Mouse (Mus musculus): Measurements from ENCODE around the gene Bbc3. TPM values are rescaled to one million over a fixed set of nuclear protein-coding genes. Genes with fewer than 3 reads are reported as not detected.
A peak's percentile ranks its signal among the peaks of the same experiment; 100 is the strongest.

The Bbc3 gene
- total and polyA plus RNA-seq, 3 experiments = 9.0 to 209 (median 10.2) TPM

- peak; percentile 75 for DNase-seq (ENCODE audit: low spot score)
- Histone ChIP-seq H3K9me3 (replicated peaks) (no peaks in the 10 kb centered on the region), H3K4me1 (ENCODE audit: insufficient read depth, low read depth, low read length) (peaks cover 16% of the 10 kb centered on the region), H3K27me3 (ENCODE audit: insufficient read depth, low read length) (no peaks in the 10 kb centered on the region), H3K4me3 (ENCODE audit: low read depth, low read length) (no peak overlapping the region), H3K36me3 (replicated peaks) (peaks cover 78% of the 10 kb centered on the region)
- peak; percentile 80 for ATAC-seq (ENCODE audit: extremely low read depth, insufficient number of reproducible peaks, low FRiP score, poor library complexity, severe bottlenecking)
- TF ChIP-seq CTCF (IDR thresholded peaks at IDR 0.05; ENCODE audit: low read depth, low read length) = peak; percentile 28; the same call in 1 of the 2 replicates
- no peak for TF ChIP-seq GATA2 (IDR thresholded peaks at IDR 0.05; ENCODE audit: borderline replicate concordance, low read depth, low read length)
Measured at GRCm38 (mm10) chr7:16325920-16326606, 17.9 kb downstream of the Bbc3 start.

- ATAC-seq (ENCODE audit: extremely low read depth, insufficient number of reproducible peaks, low FRiP score, poor library complexity, severe bottlenecking) (no peak), DNase-seq (ENCODE audit: low spot score) (no peak)
- H3K9me3 ChIP-seq (replicated peaks) = no peaks in the 10 kb centered on the region
- no peak for TF ChIP-seq CTCF (IDR thresholded peaks at IDR 0.05; ENCODE audit: low read depth, low read length)
- TF ChIP-seq TAL1 (conservative IDR thresholded peaks at IDR 0.05; ENCODE audit: low read depth, low read length) = no peak
- TF ChIP-seq POLR2AphosphoS5 (IDR thresholded peaks at IDR 0.05; ENCODE audit: insufficient replicate concordance, low read depth, low read length) = no peak
- TF ChIP-seq GATA2 (IDR thresholded peaks at IDR 0.05; ENCODE audit: borderline replicate concordance, low read depth, low read length) = no peak
- no peak for TF ChIP-seq GATA1 (IDR thresholded peaks at IDR 0.05; ENCODE audit: borderline replicate concordance, low read length)
- no peak overlapping the region for H3K4me3 ChIP-seq (ENCODE audit: low read depth, low read length)
- peaks cover 81% of the 10 kb centered on the region for H3K36me3 ChIP-seq (replicated peaks)
- peaks cover 14% of the 10 kb centered on the region for H3K4me1 ChIP-seq (ENCODE audit: insufficient read depth, low read depth, low read length)
- no peaks in the 10 kb centered on the region for H3K27me3 ChIP-seq (ENCODE audit: insufficient read depth, low read length)
Measured at GRCm38 (mm10) chr7:16326607-16326971, 18.4 kb downstream of the Bbc3 start.

GRCm38 (mm10) chr7:16329146-16329545, 21.0 kb downstream of the Bbc3 start:
- no peak overlapping the region for H3K4me3 ChIP-seq (ENCODE audit: low read depth, low read length)
- peaks cover 13% of the 10 kb centered on the region for H3K4me1 ChIP-seq (ENCODE audit: insufficient read depth, low read depth, low read length)
- H3K27me3 ChIP-seq (ENCODE audit: insufficient read depth, low read length) = no peaks in the 10 kb centered on the region
- no peak for ATAC-seq (ENCODE audit: extremely low read depth, insufficient number of reproducible peaks, low FRiP score, poor library complexity, severe bottlenecking)
- H3K9me3 ChIP-seq (replicated peaks) = no peaks in the 10 kb centered on the region
- TF ChIP-seq POLR2AphosphoS5 (IDR thresholded peaks at IDR 0.05; ENCODE audit: insufficient replicate concordance, low read depth, low read length) (no peak), CTCF (IDR thresholded peaks at IDR 0.05; ENCODE audit: low read depth, low read length) (no peak), GATA1 (IDR thresholded peaks at IDR 0.05; ENCODE audit: borderline replicate concordance, low read length) (no peak), TAL1 (conservative IDR thresholded peaks at IDR 0.05; ENCODE audit: low read depth, low read length) (no peak), GATA2 (IDR thresholded peaks at IDR 0.05; ENCODE audit: borderline replicate concordance, low read depth, low read length) (no peak)
- H3K36me3 ChIP-seq (replicated peaks) = peaks cover 97% of the 10 kb centered on the region
- DNase-seq (ENCODE audit: low spot score) = no peak

GRCm38 (mm10) chr7:16337733-16338132, 29.5 kb downstream of the Bbc3 start:
- peaks cover 17% of the 10 kb centered on the region for H3K4me1 ChIP-seq (ENCODE audit: insufficient read depth, low read depth, low read length)
- H3K36me3 ChIP-seq (replicated peaks) = peaks cover 91% of the 10 kb centered on the region
- ATAC-seq (ENCODE audit: extremely low read depth, insufficient number of reproducible peaks, low FRiP score, poor library complexity, severe bottlenecking) (no peak), DNase-seq (ENCODE audit: low spot score) (no peak)
- TF ChIP-seq POLR2AphosphoS5 (IDR thresholded peaks at IDR 0.05; ENCODE audit: insufficient replicate concordance, low read depth, low read length) (no peak), CTCF (IDR thresholded peaks at IDR 0.05; ENCODE audit: low read depth, low read length) (no peak), GATA1 (IDR thresholded peaks at IDR 0.05; ENCODE audit: borderline replicate concordance, low read length) (no peak), TAL1 (conservative IDR thresholded peaks at IDR 0.05; ENCODE audit: low read depth, low read length) (no peak), GATA2 (IDR thresholded peaks at IDR 0.05; ENCODE audit: borderline replicate concordance, low read depth, low read length) (no peak)
- H3K27me3 ChIP-seq (ENCODE audit: insufficient read depth, low read length) = no peaks in the 10 kb centered on the region
- H3K9me3 ChIP-seq (replicated peaks) = no peaks in the 10 kb centered on the region
- no peak overlapping the region for H3K4me3 ChIP-seq (ENCODE audit: low read depth, low read length)

GRCm38 (mm10) chr7:16344598-16344997, 36.4 kb downstream of the Bbc3 start:
- Histone ChIP-seq H3K27me3 (ENCODE audit: insufficient read depth, low read length) (no peaks in the 10 kb centered on the region), H3K36me3 (replicated peaks) (peaks cover 84% of the 10 kb centered on the region), H3K4me1 (ENCODE audit: insufficient read depth, low read depth, low read length) (peaks cover 61% of the 10 kb centered on the region), H3K4me3 (ENCODE audit: low read depth, low read length) (no peak overlapping the region), H3K9me3 (replicated peaks) (no peaks in the 10 kb centered on the region)
- ATAC-seq (ENCODE audit: extremely low read depth, insufficient number of reproducible peaks, low FRiP score, poor library complexity, severe bottlenecking) = no peak
- TF ChIP-seq TAL1 (conservative IDR thresholded peaks at IDR 0.05; ENCODE audit: low read depth, low read length) (no peak), GATA2 (IDR thresholded peaks at IDR 0.05; ENCODE audit: borderline replicate concordance, low read depth, low read length) (no peak), CTCF (IDR thresholded peaks at IDR 0.05; ENCODE audit: low read depth, low read length) (no peak), GATA1 (IDR thresholded peaks at IDR 0.05; ENCODE audit: borderline replicate concordance, low read length) (no peak), POLR2AphosphoS5 (IDR thresholded peaks at IDR 0.05; ENCODE audit: insufficient replicate concordance, low read depth, low read length) (no peak)
- no peak for DNase-seq (ENCODE audit: low spot score)

- peak; percentile 51 for ATAC-seq (ENCODE audit: extremely low read depth, insufficient number of reproducible peaks, low FRiP score, poor library complexity, severe bottlenecking)
- no peak for TF ChIP-seq POLR2AphosphoS5 (IDR thresholded peaks at IDR 0.05; ENCODE audit: insufficient replicate concordance, low read depth, low read length)
- no peak for TF ChIP-seq GATA1 (IDR thresholded peaks at IDR 0.05; ENCODE audit: borderline replicate concordance, low read length)
- no peak for TF ChIP-seq CTCF (IDR thresholded peaks at IDR 0.05; ENCODE audit: low read depth, low read length)
- TF ChIP-seq TAL1 (conservative IDR thresholded peaks at IDR 0.05; ENCODE audit: low read depth, low read length) = no peak
- no peak for TF ChIP-seq GATA2 (IDR thresholded peaks at IDR 0.05; ENCODE audit: borderline replicate concordance, low read depth, low read length)
Measured at GRCm38 (mm10) chr7:16345297-16345696, 37.1 kb downstream of the Bbc3 start.

More at GRCm38 (mm10) chr7:16345297-16345696, 37.1 kb downstream of the Bbc3 start:
- H3K9me3 ChIP-seq (replicated peaks) = no peaks in the 10 kb centered on the region
- DNase-seq (ENCODE audit: low spot score) = peak; percentile 44
- peak overlapping the region; percentile 30; the same call in 1 of the 2 replicates for H3K4me3 ChIP-seq (ENCODE audit: low read depth, low read length)
- peaks cover 61% of the 10 kb centered on the region for H3K4me1 ChIP-seq (ENCODE audit: insufficient read depth, low read depth, low read length)
- H3K36me3 ChIP-seq (replicated peaks) = peaks cover 84% of the 10 kb centered on the region
- H3K27me3 ChIP-seq (ENCODE audit: insufficient read depth, low read length) = no peaks in the 10 kb centered on the region

Data from G1E (cell line).